Mouse (Mus musculus) splenic B cell, adult 2 months (primary cell): ENCODE data around the gene Malsu1.

Source experiments
- DNase-seq: peaks from one replicate; pipeline ENCODE4 v3.0.0-alpha.2; 2011; ENCODE audit warnings: low read depth, low spot score
- H3K27me3 ChIP-seq: 2 replicates; pipeline ENCODE4 v1.6.1; 2012; ENCODE audit warnings: mild to moderate bottlenecking, low read length, moderate library complexity, mixed read lengths; ENCODE audit not compliant: control insufficient read depth, poor library complexity, insufficient read depth, severe bottlenecking
- H3K36me3 ChIP-seq: 2 replicates; pipeline ENCODE4 v1.6.1; 2012; ENCODE audit warnings: mild to moderate bottlenecking, low read length, moderate library complexity, mixed read lengths; ENCODE audit not compliant: control insufficient read depth, poor library complexity, insufficient read depth, severe bottlenecking

Malsu1 gene

GRCm38 (mm10) chr6:49050677-49051410 lies 22.8 kb upstream of the Malsu1 start:
- no peak for DNase-seq
- H3K27me3 ChIP-seq, result no peaks in the 10 kb centered on the region

GRCm38 (mm10) chr6:49052191-49052590 lies 21.4 kb upstream of the Malsu1 start:
- no peaks in the 10 kb centered on the region for H3K36me3 ChIP-seq
- H3K27me3 ChIP-seq, result no peaks in the 10 kb centered on the region
- DNase-seq, result no peak

More at GRCm38 (mm10) chr6:49050677-49051410, 22.8 kb upstream of the Malsu1 start:
- H3K36me3 ChIP-seq, result no peaks in the 10 kb centered on the region

- no peak for DNase-seq
- Histone ChIP-seq H3K36me3 (no peaks in the 10 kb centered on the region), H3K27me3 (no peaks in the 10 kb centered on the region)
Observed at GRCm38 (mm10) chr6:49055256-49055733, 18.3 kb upstream of the Malsu1 start.

DNA sequence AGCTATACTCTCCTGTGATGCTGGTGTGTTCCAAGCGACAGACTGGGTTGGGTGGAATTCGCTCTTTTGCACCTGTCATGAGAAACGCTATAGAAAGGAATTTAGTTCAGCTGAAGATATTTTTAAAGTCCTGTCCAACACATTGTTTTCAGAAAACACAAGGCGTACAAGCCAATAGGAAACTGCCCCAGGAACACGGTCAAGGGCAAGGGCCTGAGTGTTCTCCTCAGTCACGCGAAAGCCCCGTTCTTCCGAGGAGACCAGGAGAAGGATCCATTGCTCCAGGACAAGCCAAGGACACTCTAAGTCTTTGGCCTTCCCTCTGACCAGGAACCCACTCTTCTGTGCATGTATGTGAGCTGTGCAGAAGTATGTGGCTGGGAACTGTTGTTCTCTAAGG lies 17.6 kb upstream of the Malsu1 start:
- no peak for DNase-seq
- H3K36me3 ChIP-seq, result no peaks in the 10 kb centered on the region
- no peaks in the 10 kb centered on the region for H3K27me3 ChIP-seq

DNA sequence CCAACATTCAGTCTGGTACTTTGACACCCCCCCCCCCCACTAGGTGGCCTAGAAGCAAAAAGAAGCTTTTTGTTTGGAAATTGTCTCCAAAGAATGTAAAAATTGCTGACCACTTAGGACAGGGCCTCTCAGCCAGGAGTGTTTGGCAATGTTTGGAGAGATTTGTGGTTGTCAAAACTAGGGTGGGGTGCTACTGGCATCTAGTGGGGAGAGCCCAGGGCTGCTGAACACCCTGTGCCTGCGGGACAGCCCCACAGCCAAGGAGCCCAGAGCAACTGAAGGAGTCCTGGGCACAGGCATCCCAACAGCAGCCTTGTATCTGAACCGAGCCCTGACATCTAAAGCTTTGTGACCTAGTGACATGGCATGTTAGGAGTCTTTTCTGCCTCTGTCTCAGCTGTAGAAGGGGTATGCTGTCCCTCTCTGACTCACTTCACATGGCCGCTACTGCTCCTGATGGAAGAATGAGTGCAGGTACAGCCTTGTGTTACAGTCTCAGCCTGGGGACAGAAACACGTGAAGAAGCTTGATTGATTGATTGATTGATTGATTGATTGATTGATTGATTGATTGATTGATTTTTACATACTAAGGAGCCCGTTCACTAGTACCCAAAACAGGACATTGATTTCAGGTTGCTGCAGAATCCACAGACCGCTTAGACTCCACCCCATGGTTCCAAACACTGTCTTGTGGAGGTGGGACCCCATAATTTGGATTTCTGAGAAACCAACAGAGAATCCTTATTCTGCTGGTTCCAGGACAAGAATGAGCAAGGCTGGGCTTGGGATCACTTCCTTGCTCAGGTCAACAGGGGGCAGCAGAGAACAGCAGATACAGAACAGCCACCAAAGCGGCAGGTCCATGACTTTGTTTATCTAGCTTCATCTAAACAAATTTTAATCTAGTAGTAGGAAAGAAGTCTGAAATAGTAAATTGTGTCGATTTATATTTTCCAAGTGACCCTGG lies 16.3 kb upstream of the Malsu1 start:
- no peaks in the 10 kb centered on the region for H3K36me3 ChIP-seq
- no peaks in the 10 kb centered on the region for H3K27me3 ChIP-seq
- DNase-seq, result peak; percentile 82

DNA sequence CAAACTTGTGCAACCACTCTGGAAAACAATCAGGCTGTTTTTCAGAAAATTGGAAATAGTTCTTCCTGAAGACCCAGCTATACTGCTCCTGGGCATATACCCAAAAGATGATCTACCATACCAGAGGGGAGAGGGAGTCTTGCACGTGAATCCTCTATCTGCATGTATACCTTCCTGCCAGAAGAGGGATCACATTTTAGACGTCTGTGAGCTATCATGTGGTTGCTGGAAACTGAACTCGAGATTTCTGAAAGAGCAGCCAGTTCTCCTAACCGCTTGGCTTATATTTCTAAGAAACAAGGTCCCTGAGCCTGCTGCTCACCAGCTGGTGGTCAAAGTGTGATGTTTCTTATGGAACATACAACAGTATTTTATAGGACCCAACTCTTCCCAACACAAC lies 5.2 kb upstream of the Malsu1 start:
- Histone ChIP-seq H3K27me3 (no peaks in the 10 kb centered on the region), H3K36me3 (no peaks in the 10 kb centered on the region)
- peak; percentile 10 for DNase-seq

- Histone ChIP-seq H3K27me3 (no peaks in the 10 kb centered on the region), H3K36me3 (peaks cover 3% of the 10 kb centered on the region; the same call in 1 of the 2 replicates)
- no peak for DNase-seq
Observed at GRCm38 (mm10) chr6:49074117-49074490, 509 bp downstream of the Malsu1 start.

DNA sequence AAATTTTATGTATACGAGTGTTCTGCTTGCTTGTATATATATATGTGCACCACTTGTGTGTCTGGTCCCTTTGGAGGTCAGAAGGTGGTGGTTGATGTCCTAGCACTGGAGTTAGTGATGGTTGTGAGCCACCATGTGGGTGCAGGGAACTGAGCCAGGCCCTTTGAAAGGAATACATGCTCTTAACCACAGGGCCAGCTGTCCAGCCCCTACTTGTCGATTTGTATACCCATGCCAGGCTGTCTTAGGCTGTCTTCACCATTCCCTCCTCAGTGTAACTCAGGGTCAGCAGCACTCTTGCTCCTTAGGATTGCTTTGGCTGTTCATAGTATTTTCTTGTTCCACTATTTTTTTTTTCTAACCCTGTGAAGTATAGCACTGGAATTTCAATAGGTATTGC lies 4.3 kb downstream of the Malsu1 start:
- Histone ChIP-seq H3K27me3 (no peaks in the 10 kb centered on the region), H3K36me3 (peaks cover 3% of the 10 kb centered on the region; the same call in 1 of the 2 replicates)
- DNase-seq, result no peak

DNA sequence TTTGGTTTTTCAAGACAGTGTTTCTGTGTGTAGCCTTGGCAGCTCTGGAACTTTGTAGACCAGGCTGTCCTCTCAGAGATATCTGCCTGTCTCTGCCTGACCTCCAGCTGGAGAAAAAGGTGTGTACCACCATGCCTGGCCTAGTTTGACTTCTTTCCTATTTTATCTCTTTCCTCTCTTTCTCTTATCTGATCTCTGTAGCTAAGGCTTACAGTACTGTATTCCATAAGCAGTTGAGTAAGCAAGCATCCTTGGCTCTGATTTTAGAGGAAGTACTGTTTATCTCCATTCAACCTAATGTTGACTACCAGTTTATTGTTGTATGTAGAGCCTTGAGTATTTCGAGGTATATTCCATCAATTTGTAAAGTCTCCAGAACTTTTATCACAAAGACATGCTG lies 5.7 kb downstream of the Malsu1 start:
- DNase-seq, result no peak
- peaks cover 5% of the 10 kb centered on the region; the same call in 1 of the 2 replicates for H3K36me3 ChIP-seq
- no peaks in the 10 kb centered on the region for H3K27me3 ChIP-seq

- Histone ChIP-seq H3K27me3 (no peaks in the 10 kb centered on the region), H3K36me3 (peaks cover 18% of the 10 kb centered on the region; the same call in 1 of the 2 replicates)
- DNase-seq, result no peak
Observed at GRCm38 (mm10) chr6:49083008-49083407, 9.4 kb downstream of the Malsu1 start.

GRCm38 (mm10) chr6:49094968-49095367 lies 21.4 kb downstream of the Malsu1 start:
- H3K36me3 ChIP-seq, result peaks cover 5% of the 10 kb centered on the region; the same call in 1 of the 2 replicates
- H3K27me3 ChIP-seq, result no peaks in the 10 kb centered on the region
- DNase-seq, result no peak

GRCm38 (mm10) chr6:49096421-49096820 lies 22.8 kb downstream of the Malsu1 start:
- no peak for DNase-seq

GRCm38 (mm10) chr6:49096933-49097461 lies 23.4 kb downstream of the Malsu1 start:
- no peak for DNase-seq
- no peaks in the 10 kb centered on the region for H3K27me3 ChIP-seq
- H3K36me3 ChIP-seq, result peaks cover 5% of the 10 kb centered on the region; the same call in 1 of the 2 replicates

More at GRCm38 (mm10) chr6:49096421-49096820, 22.8 kb downstream of the Malsu1 start:
- peaks cover 5% of the 10 kb centered on the region; the same call in 1 of the 2 replicates for H3K36me3 ChIP-seq
- no peaks in the 10 kb centered on the region for H3K27me3 ChIP-seq

DNA sequence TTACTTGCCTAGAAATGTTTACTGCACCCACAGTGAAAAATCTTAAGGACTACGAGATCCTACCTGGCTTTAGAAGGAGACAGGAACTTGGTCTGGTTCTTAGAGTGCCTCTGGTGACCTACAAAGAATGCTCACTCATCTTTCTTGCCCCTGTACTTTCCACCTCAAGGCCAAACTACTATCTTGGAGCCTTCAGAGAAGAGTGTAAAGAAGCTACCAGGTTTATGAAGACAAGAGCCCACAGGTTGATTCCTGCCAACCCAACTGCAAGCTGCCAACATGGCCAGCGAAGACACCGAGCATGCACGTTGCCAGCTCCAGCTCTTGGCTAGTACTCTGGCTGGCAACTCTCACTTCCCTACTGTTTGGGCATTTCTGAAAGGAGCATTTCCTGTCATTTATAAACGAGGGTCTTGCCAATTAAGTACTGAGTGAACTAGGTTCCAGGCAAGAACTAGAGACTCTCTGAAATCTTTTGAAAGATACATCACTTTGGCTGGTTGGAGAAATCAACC lies 24.1 kb downstream of the Malsu1 start:
- H3K27me3 ChIP-seq, result no peaks in the 10 kb centered on the region
- H3K36me3 ChIP-seq, result peaks cover 5% of the 10 kb centered on the region; the same call in 1 of the 2 replicates
- DNase-seq, result no peak
